Mouse (Mus musculus) mouse embryonic stem cell (cell line): Measurements from ENCODE around the gene Acta2.

Experiments
- in situ Hi-C, 2 experiments: fragments of 300-500 bp; cut with MboI; formaldehyde crosslinking; loops; 1 replicate in 1 of 2; 3 replicates in 1 of 2; pipeline ENCODE4 v1.14.3; 2019 to 2020; ENCODE audit warnings: low sequenced_read_pairs in 2 of 2, low pct_unique_long_range_greater_than_20kb in 1 of 2, mixed read lengths in 1 of 2; ENCODE audit not compliant: unreplicated experiment in 1 of 2

The Acta2 gene

GRCm38 (mm10) chr19:34254880-34255681 lies at the start of gene Acta2:
Acta2 (minus strand) TSS chr19:34255590.
- in situ Hi-C loops = no loop called here

GRCm38 (mm10) chr19:34304917-34305316 lies 49.5 kb upstream of the Acta2 start:
- in situ Hi-C loops = no loop called here

GRCm38 (mm10) chr19:34300430-34300829 lies 45.0 kb upstream of the Acta2 start:
- in situ Hi-C loops = no loop called here

DNA sequence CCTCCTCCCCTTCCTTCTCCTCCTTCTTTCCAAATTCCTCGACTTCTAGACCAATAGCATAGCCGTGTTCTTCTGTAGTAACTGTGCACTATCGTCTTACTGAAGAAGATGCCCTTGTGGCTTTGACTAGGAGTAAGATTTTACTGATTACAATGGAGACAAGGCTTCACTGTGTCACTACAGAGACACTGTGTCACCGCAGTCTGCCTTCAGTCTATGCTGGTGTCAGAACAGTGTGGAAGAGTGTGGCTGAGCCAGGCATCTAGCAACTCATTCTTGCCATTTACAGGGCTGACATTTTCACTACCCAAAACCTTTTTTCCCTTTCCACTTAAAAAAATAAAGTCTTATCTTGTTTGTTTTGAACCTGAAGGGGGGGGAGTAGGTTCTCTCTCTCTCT lies 43.8 kb upstream of the Acta2 start:
- in situ Hi-C loops = no loop called here

DNA sequence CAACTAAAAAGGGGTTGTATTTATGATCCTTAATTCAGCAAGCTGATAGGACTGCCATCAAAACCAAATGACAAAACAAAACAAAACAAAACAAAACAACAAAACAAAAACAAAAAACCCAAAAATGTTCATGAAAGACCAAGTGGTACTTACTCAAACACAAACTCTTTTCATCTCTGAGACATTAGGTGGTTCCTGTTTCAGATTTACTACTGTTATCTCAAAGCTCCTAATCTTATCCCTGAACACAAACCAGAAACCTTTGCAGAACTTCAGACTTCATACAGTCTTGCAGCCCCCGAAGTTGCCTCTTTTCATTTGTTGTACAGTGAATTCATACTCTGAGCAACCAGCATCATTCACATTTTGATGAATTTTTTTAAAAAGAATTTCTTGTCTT lies 43.1 kb upstream of the Acta2 start:
- in situ Hi-C loops = no loop called here

DNA sequence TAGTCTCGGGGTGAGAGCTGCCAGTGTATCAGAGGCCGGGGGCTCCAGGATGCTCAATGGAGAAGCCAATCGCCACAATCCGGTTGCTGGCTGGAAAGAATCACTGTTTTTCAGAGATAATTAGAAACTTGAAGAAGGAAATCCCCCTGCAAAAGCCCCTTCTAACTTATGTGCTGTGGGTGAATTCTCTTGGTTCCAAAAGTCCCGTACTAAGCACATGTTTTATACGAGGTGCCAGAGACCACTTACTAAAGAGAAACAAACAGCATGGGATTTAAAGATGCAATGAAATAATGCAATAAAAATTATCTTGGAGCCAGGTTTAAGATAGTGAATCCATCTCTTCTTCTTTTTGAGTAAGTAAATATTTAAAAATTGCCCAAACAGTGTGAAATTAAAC lies 40.1 kb upstream of the Acta2 start:
- in situ Hi-C loops = no loop called here

DNA sequence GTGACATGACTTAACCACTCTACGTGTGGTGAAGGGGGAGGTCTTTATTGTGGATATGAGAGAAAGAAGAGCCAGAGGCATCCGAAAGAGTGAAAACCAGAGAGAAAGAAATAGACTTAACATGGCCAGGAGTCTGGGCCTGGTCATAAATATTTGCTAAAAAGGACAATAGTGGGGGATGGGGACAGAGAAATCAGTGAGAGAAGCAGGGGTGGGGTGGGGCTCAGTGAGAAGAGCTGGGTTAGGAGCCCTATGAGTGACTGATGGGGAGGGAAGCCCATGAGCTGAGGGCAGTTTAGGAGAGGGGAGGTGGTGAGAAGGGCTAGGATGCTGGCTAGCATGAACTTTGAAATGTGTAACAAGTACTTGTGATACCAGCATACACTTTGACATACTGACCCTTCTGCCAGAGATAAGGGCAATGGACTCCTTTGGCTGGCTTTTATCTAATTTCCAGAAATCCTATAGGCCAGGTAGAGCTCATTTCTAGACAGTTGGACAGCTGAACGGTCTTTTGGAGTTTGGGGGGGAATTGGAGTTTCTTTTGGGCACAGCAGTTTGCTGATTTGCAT lies 38.1 kb upstream of the Acta2 start:
- in situ Hi-C loops = no loop called here

DNA sequence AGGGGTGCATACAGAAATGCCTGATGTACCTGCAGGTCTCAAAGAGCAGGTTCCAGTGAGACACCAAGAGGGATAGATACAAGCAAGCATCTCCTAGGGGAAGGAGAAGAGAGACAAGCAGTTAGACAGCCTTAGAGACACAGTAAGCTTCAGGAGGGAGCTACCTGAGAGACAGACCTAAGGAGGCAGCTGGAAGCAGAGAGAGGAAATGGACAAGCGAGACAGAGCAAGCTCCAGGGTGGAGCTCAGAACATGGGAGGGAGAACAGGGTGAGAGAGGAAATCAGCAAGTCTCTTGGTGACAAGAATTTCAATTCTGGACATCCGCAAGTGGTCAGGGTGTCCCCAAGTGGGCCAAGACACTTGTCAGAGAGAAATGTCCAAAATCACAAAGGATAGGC lies 37.3 kb upstream of the Acta2 start:
- in situ Hi-C loops = no loop called here

DNA sequence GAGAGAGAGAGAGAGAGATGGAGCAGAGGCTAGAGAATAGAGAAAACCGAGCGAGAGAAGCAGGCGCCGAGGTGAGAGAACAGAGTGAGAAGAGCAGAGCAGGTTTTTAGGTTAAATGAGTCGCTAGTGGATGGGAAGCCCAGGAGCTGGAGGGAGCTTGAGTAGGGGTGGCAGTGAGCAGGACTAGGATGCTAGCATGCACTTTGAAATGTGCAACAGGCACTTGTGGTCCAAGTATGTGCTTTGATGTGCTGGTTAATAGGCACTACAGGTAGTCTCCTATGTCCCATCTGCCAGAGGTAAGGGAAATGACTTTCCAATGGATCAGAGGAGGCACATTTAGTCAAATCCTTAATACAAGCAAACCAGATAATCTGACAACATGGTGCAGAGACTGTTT lies 36.6 kb upstream of the Acta2 start:
- in situ Hi-C loops = no loop called here

DNA sequence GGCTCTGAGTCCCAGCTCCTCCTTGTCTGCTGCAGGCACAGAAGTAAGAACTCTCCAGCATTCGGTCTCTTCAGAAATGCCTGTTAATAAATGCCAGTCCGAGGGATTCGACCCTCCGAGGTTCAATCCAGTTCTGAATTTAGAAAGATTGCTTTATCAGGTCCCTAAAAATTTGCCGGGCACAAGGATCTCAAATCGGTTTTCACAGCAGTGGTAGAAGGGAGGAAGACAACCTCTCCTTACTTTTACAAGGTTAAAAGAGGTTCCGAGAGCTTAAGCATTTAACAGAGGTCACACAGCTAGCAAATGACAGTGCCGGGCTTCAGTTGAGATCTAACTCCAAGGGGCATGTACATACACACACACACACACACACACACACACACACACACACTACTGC lies 36.0 kb upstream of the Acta2 start:
- in situ Hi-C loops = no loop called here

DNA sequence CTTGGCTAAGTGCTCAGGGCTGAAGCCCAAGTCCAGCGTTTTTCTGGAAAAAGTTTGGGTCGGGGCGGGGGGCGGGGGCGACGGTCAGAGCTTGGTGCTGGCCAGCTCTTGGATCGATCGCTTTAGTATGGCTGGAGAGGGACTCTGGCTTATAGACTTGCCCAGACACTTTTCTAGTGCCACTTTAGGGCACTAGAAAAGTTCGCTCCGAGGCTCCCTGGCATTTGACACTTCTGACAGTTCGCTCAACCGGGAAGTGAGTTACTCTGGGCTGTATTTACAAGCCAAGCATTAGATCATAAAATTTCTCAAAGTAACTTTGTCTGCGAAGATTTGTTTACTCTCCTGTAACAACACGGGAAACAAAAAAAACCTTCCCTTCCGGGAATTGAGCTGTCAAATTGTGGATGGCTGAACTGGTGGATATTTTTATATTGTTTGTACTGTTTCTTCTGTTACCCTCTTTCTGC lies 35.5 kb upstream of the Acta2 start:
- in situ Hi-C loops = no loop called here

DNA sequence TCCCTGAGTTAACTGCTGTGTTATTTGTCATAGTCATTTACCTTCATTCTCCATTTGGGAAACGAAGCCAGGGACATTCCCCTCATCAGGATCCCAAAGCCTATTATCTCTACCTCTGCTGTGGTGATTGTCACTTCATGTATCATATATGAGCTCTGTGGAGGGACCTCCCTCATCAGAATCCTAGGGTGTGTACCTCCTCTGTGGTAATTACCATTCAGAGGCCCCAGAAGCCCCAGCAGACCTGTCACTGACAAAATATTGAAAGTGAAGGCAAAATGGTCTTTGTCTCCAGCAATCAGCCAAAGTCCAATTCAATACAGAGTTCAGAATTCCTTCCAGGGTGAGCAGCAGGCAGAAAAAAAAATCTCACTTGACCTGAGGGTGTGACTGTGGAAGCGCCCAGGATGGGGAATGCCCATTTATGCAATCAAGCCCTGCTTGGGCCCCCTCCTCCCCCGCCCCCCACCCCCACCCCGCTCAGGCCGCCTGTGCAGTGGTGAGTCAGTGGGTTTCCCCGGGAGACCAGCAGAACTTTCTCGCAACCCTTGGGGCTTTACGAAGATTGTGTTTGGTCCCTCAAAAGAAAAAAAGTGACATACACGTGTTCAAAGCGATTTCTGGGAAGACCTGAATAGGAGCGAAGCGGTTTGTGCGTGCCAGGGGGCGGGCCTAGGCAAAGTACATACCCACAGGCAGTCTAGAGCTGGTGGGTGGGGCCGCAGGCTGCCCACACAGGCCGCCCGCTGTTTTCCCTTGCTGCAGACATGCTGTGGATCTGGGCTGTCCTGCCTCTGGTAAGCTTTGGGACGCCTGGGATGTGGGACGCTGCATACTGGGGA lies 34.8 kb upstream of the Acta2 start, which contains the start of gene Fas:
TSS of gene Fas (plus strand) at position 719 of the 842 bp plus-strand sequence.
- in situ Hi-C loops = no loop called here

GRCm38 (mm10) chr19:34288696-34289095 lies 33.3 kb upstream of the Acta2 start:
- in situ Hi-C loops = no loop called here

- in situ Hi-C loops = no loop called here
Observed at GRCm38 (mm10) chr19:34287656-34288415, 32.4 kb upstream of the Acta2 start.

GRCm38 (mm10) chr19:34287221-34287620 lies 31.8 kb upstream of the Acta2 start:
- in situ Hi-C loops = no loop called here

GRCm38 (mm10) chr19:34284826-34285225 lies 29.4 kb upstream of the Acta2 start:
- in situ Hi-C loops = no loop called here

GRCm38 (mm10) chr19:34284383-34284782 lies 29.0 kb upstream of the Acta2 start:
- in situ Hi-C loops = no loop called here

GRCm38 (mm10) chr19:34283614-34284013 lies 28.2 kb upstream of the Acta2 start:
- in situ Hi-C loops = no loop called here

GRCm38 (mm10) chr19:34278078-34278477 lies 22.7 kb upstream of the Acta2 start:
- in situ Hi-C loops = no loop called here
